Mouse (Mus musculus): ENCODE measurements around the gene C130050O18Rik. TPM values are rescaled to one million over a fixed set of nuclear protein-coding genes. Genes with fewer than 3 reads are reported as not detected.

Gene C130050O18Rik
- total and polyA plus RNA-seq, 3 experiments: 0.12 to 0.21 TPM; not detected in 1

- Histone ChIP-seq H3K4me1 (ENCODE audit: control insufficient read depth in 1 of 2, insufficient read depth in 2 of 2, low read length in 2 of 2) (no peaks in the 10 kb centered on the region), H3K9ac (ENCODE audit: control insufficient read depth, low read depth, low read length, poor library complexity, severe bottlenecking) (no peak overlapping the region), H3K4me3 (ENCODE audit: control insufficient read depth in 1 of 2, insufficient read depth in 1 of 2, low read depth in 2 of 2, low read length in 2 of 2) (no peak overlapping the region), H3K27ac (ENCODE audit: control insufficient read depth, low read depth, low read length) (no peak overlapping the region), H3K36me3 (ENCODE audit: control insufficient read depth in 1 of 2, insufficient read depth in 2 of 2, low read length in 2 of 2) (no peaks in the 10 kb centered on the region), H3K27me3 (ENCODE audit: control insufficient read depth in 1 of 2, insufficient read depth in 2 of 2, low read length in 2 of 2) (no peaks in the 10 kb centered on the region), H3K79me2 (ENCODE audit: control insufficient read depth, insufficient read depth, low read length, poor library complexity) (no peaks in the 10 kb centered on the region), H3K9me3 (replicated peaks; ENCODE audit: insufficient read depth, low read length) (no peaks in the 10 kb centered on the region)
- no peak for TF ChIP-seq MAX (IDR thresholded peaks at IDR 0.05; ENCODE audit: low read length)
- no peak for TF ChIP-seq NRF1 (IDR thresholded peaks at IDR 0.05; ENCODE audit: insufficient read depth, low read depth, low read length, poor library complexity, severe bottlenecking)
- TF ChIP-seq POLR2A (IDR thresholded peaks at IDR 0.05; ENCODE audit: control insufficient read depth in 1 of 2, insufficient read depth in 1 of 2, low read depth in 1 of 2, low read length in 2 of 2, poor library complexity in 1 of 2): no peak
- TF ChIP-seq CHD2 (IDR thresholded peaks at IDR 0.05; ENCODE audit: low read length): no peak
- no peak for TF ChIP-seq ETS1 (IDR thresholded peaks at IDR 0.05; ENCODE audit: low read depth, low read length)
- no peak for TF ChIP-seq ZNF384 (IDR thresholded peaks at IDR 0.05; ENCODE audit: low read depth, low read length)
- TF ChIP-seq POLR2AphosphoS5 (IDR thresholded peaks at IDR 0.05; ENCODE audit: borderline replicate concordance, low read depth, low read length): no peak
- TF ChIP-seq USF2 (IDR thresholded peaks at IDR 0.05; ENCODE audit: borderline replicate concordance in 1 of 2, insufficient read depth in 1 of 2, low read depth in 1 of 2, low read length in 2 of 2): no peak
- no peak for TF ChIP-seq MXI1 (IDR thresholded peaks at IDR 0.05; ENCODE audit: low read depth, low read length)
- no peak for TF ChIP-seq TBP (IDR thresholded peaks at IDR 0.05; ENCODE audit: low read depth, low read length)
- no peak for TF ChIP-seq MEF2A (IDR thresholded peaks at IDR 0.05; ENCODE audit: extremely low read depth, insufficient replicate concordance, low read depth, low read length, poor library complexity, severe bottlenecking)
- TF ChIP-seq SMC3 (IDR thresholded peaks at IDR 0.05; ENCODE audit: low read depth, low read length): no peak
- TF ChIP-seq SIN3A (IDR thresholded peaks at IDR 0.05; ENCODE audit: low read length): no peak
- no peak for TF ChIP-seq TCF12 (IDR thresholded peaks at IDR 0.05; ENCODE audit: low read depth, low read length)
- no peak for TF ChIP-seq BHLHE40 (IDR thresholded peaks at IDR 0.05; ENCODE audit: borderline replicate concordance, low read depth, low read length)
- TF ChIP-seq EP300 (IDR thresholded peaks at IDR 0.05; ENCODE audit: low read depth in 1 of 2, low read length in 2 of 2): no peak
- no peak for TF ChIP-seq MAZ (IDR thresholded peaks at IDR 0.05; ENCODE audit: low read depth, low read length)
- no peak for DNase-seq (ENCODE audit: low read depth, low spot score)
Measured at GRCm38 (mm10) chr5:139415001-139415400, 9.9 kb downstream of the C130050O18Rik start.

- no peaks in the 10 kb centered on the region for H3K36me3 ChIP-seq (ENCODE audit: control insufficient read depth in 1 of 2, insufficient read depth in 2 of 2, low read length in 2 of 2)
- peak; percentile 37 for DNase-seq (ENCODE audit: low read depth, low spot score)
- no peak overlapping the region for H3K9ac ChIP-seq (ENCODE audit: control insufficient read depth, low read depth, low read length, poor library complexity, severe bottlenecking)
- no peak overlapping the region for H3K27ac ChIP-seq (ENCODE audit: control insufficient read depth, low read depth, low read length)
- TF ChIP-seq SMC3 (IDR thresholded peaks at IDR 0.05; ENCODE audit: low read depth, low read length) (peak; percentile 27; the same call in 1 of the 2 replicates), CTCF (IDR thresholded peaks at IDR 0.05 in 2 of 3, conservative IDR thresholded peaks at IDR 0.05 in 1 of 3; ENCODE audit: control insufficient read depth in 1 of 3, insufficient read depth in 1 of 3, low read depth in 2 of 3, low read length in 3 of 3, poor library complexity in 1 of 3, severe bottlenecking in 1 of 3) (peak; percentile 42 to 56 (median 46); a peak in 5 of 6 replicates), NELFE (IDR thresholded peaks at IDR 0.05; ENCODE audit: low read depth, low read length) (no peak)
- no peaks in the 10 kb centered on the region for H3K9me3 ChIP-seq (replicated peaks; ENCODE audit: insufficient read depth, low read length)
- no peaks in the 10 kb centered on the region for H3K27me3 ChIP-seq (ENCODE audit: control insufficient read depth in 1 of 2, insufficient read depth in 2 of 2, low read length in 2 of 2)
- no peaks in the 10 kb centered on the region for H3K79me2 ChIP-seq (ENCODE audit: control insufficient read depth, insufficient read depth, low read length, poor library complexity)
- H3K4me3 ChIP-seq (ENCODE audit: control insufficient read depth in 1 of 2, insufficient read depth in 1 of 2, low read depth in 2 of 2, low read length in 2 of 2): no peak overlapping the region
- no peaks in the 10 kb centered on the region for H3K4me1 ChIP-seq (ENCODE audit: control insufficient read depth in 1 of 2, insufficient read depth in 2 of 2, low read length in 2 of 2)
Measured at GRCm38 (mm10) chr5:139416942-139417341, 11.9 kb downstream of the C130050O18Rik start.
